Mouse (Mus musculus) midbrain, postnatal 0 days (tissue): ENCODE measurements at regions not wholly inside any gene's neighbourhood (a gene's known extent, or its start where the extent isn't known, plus 50 kb on each side); places are given as distances from the start of the nearest gene placed in this dataset.

Experiments
- ATAC-seq: fragments of 200-750 bp; cut with Nextera tagmentation; 2 replicates; pipeline ENCODE4 v1.8.0; 2017; ENCODE audit warnings: moderate number of reproducible peaks, mild to moderate bottlenecking, moderate TSS enrichment, moderate library complexity; ENCODE audit not compliant: low FRiP score
- DNase-seq: peaks from one replicate; pipeline ENCODE4 v3.0.0-alpha.2; 2015; ENCODE audit warnings: low spot score
- H3K27ac ChIP-seq: fragments of 300-500 bp; sonication (generic); 2 replicates; pipeline ENCODE4 v1.5.1; 2014; ENCODE audit warnings: low read depth, mild to moderate bottlenecking, low read length, mixed read lengths
- H3K27me3 ChIP-seq: fragments of 300-500 bp; sonication (generic); 2 replicates; pipeline ENCODE4 v1.6.1; 2014; ENCODE audit warnings: low read length, control low read depth, mixed read lengths; ENCODE audit not compliant: insufficient read depth
- H3K36me3 ChIP-seq: fragments of 300-500 bp; sonication (generic); 2 replicates; pipeline ENCODE4 v1.6.1; 2014; ENCODE audit warnings: low read length, control low read depth, mixed read lengths; ENCODE audit not compliant: insufficient read depth
- H3K4me1 ChIP-seq: fragments of 300-500 bp; sonication (generic); 2 replicates; pipeline ENCODE4 v1.6.1; 2014; ENCODE audit warnings: mild to moderate bottlenecking, control low read depth, antibody characterized with exemption, low read length, mixed read lengths; ENCODE audit not compliant: insufficient read depth
- H3K4me2 ChIP-seq: fragments of 300-500 bp; sonication (generic); 2 replicates; pipeline ENCODE4 v1.6.1; 2014; ENCODE audit warnings: low read depth, mild to moderate bottlenecking, low read length, mixed read lengths; ENCODE audit not compliant: poor library complexity, severe bottlenecking
- H3K4me3 ChIP-seq: fragments of 300-500 bp; sonication (generic); 2 replicates; pipeline ENCODE4 v1.5.1; 2014; ENCODE audit warnings: low read depth, mild to moderate bottlenecking, low read length, moderate library complexity
- H3K9ac ChIP-seq: fragments of 300-500 bp; sonication (generic); replicated peaks from 2 replicates; pipeline ENCODE4 v1.6.1; 2014; ENCODE audit warnings: mild to moderate bottlenecking, low read length, moderate library complexity, mixed read lengths; ENCODE audit not compliant: poor library complexity, severe bottlenecking
- H3K9me3 ChIP-seq: fragments of 300-500 bp; sonication (generic); 2 replicates; pipeline ENCODE4 v1.6.1; 2016; ENCODE audit warnings: low read length, control low read depth
- CTCF ChIP-seq: IDR thresholded peaks from 2 replicates; pipeline ENCODE4 v1.5.1; 2016; ENCODE audit warnings: antibody characterized with exemption, mild to moderate bottlenecking
- WGBS: fragments of 180-500 bp; shearing (Covaris S2); extraction: QIAGEN DNeasy Blood & Tissue Kit; methylation state at CpG from one replicate; pipeline ENCODE4 v1.1.7; 2014; 5-methylcytosine and 5-hydroxymethylcytosine counted together

DNA sequence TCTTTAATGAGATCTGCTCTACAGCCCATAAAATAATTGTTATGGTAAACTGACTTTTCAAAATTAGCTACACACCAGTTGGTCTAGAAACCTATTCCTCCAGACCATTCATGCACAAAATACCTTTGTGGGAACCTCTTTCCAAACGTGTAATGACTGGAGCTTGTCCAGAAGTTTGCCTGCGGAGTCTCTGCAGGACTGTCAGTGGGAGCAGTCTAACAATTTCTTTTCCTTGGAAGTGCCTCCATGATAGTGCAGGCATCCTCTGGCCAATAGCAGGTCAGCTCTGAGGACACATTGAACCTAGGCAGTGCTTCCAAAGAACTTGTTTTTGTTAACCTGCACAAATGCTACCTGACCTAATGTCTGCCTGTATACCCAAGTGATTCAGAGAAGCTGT is 932.3 kb downstream of the Pcdh9 start:
- Histone ChIP-seq H3K9me3 (no peaks in the 10 kb centered on the region), H3K27ac (no peak overlapping the region), H3K27me3 (no peaks in the 10 kb centered on the region), H3K4me2 (no peak overlapping the region), H3K9ac (no peak overlapping the region), H3K4me1 (no peaks in the 10 kb centered on the region), H3K4me3 (no peak overlapping the region), H3K36me3 (no peaks in the 10 kb centered on the region)
- WGBS, result 18% methylated on average over 2 of the region's 2 CpGs
- DNase-seq, result peak; percentile 46
- no peak for ATAC-seq
- no peak for TF ChIP-seq CTCF

DNA sequence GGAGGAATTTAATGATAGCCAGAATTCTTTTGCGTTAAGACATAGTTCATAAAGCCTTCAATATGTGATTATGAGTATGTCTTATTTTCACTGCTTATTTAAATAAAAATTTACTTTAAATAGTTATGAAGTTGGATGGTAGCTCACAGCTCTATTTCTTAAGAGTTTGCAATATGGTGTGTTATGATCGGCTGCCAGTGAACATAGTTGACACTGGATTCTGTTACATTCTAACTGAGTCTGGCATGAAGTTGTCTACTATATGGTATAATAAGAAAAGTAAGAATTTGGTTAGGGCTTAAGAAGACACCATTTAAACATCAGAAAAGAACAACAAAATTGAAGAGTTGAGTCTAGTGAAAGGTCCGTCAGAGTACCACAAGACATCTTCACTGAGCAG is 935.0 kb downstream of the Pcdh9 start:
- DNase-seq, result no peak
- no peak overlapping the region for H3K9ac ChIP-seq
- H3K4me1 ChIP-seq, result no peaks in the 10 kb centered on the region
- no peaks in the 10 kb centered on the region for H3K9me3 ChIP-seq
- no peaks in the 10 kb centered on the region for H3K27me3 ChIP-seq
- no peak for ATAC-seq
- H3K4me2 ChIP-seq, result no peak overlapping the region
- H3K4me3 ChIP-seq, result no peak overlapping the region
- no peak overlapping the region for H3K27ac ChIP-seq
- no peaks in the 10 kb centered on the region for H3K36me3 ChIP-seq
- 96% methylated on average over 3 of the region's 3 CpGs for WGBS
- no peak for TF ChIP-seq CTCF

DNA sequence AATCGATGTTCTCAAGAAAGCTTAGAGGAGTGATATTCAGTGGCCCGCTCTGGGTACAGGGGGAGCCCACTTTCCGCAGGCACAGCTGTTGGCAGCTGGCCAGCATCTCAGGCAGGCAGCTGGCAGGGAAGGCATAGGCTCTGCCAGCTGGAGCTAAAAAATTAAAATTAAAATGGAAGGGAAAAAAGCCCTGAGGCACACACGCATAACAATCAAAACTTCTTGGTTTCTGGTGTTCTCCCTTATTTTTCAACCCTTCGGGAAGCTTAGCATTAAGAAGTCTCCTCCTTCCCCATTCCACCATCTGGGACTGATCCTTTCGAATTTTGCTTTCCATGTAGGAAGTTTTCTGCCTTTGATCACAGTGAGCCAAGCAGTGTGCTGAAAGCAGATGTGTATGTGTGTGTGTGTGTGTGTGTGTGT is 982.8 kb downstream of the Pcdh9 start:
- Histone ChIP-seq H3K4me3 (no peak overlapping the region), H3K4me1 (no peaks in the 10 kb centered on the region), H3K4me2 (no peak overlapping the region), H3K27me3 (no peaks in the 10 kb centered on the region), H3K9ac (no peak overlapping the region), H3K9me3 (no peaks in the 10 kb centered on the region), H3K27ac (no peak overlapping the region), H3K36me3 (no peaks in the 10 kb centered on the region)
- WGBS, result 28% methylated on average over 6 of the region's 6 CpGs
- DNase-seq (peak; percentile 67), ATAC-seq (peak; percentile 54; the same call in 1 of the 2 replicates)
- TF ChIP-seq CTCF, result no peak

DNA sequence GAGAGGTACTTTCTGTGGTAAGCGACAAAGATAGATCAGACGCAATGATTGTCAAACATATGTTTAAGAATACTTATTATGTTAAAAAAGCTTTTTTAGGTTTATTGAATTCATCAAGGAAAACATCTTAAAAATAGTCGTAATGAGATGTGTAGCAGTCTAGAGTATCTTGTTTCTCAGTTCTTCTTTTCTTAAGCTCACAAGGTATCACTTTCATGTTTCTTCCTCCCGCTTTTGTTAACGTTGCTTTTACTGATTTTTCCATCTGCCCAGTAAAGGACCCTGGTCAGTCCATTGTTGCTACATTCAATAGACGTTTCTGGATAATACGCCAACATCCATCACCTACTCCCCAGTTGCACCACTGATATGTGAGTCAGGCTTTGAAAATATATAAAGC is 1015.9 kb downstream of the Pcdh9 start:
- WGBS, result 82% methylated on average over 7 of the region's 7 CpGs
- TF ChIP-seq CTCF, result no peak

DNA sequence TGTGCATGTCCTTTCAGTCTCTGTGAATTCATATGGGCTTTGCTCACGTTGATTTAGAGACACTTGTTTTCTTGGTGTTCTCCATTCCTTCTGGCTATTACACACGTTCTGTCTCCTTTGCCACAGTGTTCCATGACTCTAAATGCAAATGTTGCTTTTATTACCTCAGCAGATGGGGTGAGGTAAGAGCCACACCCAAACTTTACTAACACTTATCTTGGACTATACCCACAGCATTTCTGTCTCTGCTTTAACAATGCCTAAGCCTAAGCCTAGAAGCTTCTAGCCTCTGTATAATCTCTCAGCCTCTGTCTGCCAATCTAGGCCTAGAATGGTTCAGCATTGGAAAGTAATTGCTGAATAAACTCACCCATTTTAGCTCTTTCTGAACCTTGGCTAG is 1024.0 kb downstream of the Pcdh9 start:
- no peak for TF ChIP-seq CTCF
- Histone ChIP-seq H3K9me3 (no peaks in the 10 kb centered on the region), H3K36me3 (no peaks in the 10 kb centered on the region), H3K4me2 (no peak overlapping the region), H3K4me3 (no peak overlapping the region), H3K27me3 (no peaks in the 10 kb centered on the region), H3K27ac (no peak overlapping the region), H3K4me1 (no peaks in the 10 kb centered on the region), H3K9ac (no peak overlapping the region)
- 66% methylated on average over 2 of the region's 2 CpGs for WGBS
- DNase-seq (no peak), ATAC-seq (no peak)

More for the DNA sequence above, 1015.9 kb downstream of the Pcdh9 start:
- Histone ChIP-seq H3K4me2 (no peak overlapping the region), H3K4me1 (no peaks in the 10 kb centered on the region), H3K27me3 (no peaks in the 10 kb centered on the region), H3K9ac (no peak overlapping the region), H3K4me3 (no peak overlapping the region), H3K36me3 (no peaks in the 10 kb centered on the region), H3K27ac (no peak overlapping the region), H3K9me3 (no peaks in the 10 kb centered on the region)
- DNase-seq (no peak), ATAC-seq (no peak)

DNA sequence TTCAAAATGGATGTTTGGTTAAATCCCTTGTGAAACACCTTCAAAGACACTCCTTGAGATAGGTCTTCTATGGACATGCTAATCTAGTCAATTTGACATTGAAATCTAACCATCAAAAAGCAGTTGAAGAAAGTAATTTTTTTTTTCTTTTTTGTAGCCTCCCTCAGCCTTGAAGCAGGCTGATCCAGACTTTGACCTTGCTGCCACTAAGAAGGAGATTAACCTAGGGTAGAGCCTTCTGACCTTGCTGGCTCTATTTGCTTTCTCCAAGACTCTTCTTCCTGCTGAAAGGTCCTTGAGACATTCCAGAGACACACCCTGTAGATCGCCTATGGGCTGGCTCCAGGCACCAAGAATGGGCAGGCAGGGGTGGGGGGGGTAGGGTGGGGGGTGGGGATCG is 1027.5 kb downstream of the Pcdh9 start:
- TF ChIP-seq CTCF, result no peak
- WGBS, result 42% methylated on average over 2 of the region's 2 CpGs
- no peaks in the 10 kb centered on the region for H3K4me1 ChIP-seq

More for the DNA sequence above, 1027.5 kb downstream of the Pcdh9 start:
- no peaks in the 10 kb centered on the region for H3K36me3 ChIP-seq
- H3K27ac ChIP-seq, result no peak overlapping the region
- H3K27me3 ChIP-seq, result no peaks in the 10 kb centered on the region
- no peak overlapping the region for H3K4me2 ChIP-seq
- H3K9ac ChIP-seq, result no peak overlapping the region
- H3K4me3 ChIP-seq, result no peak overlapping the region
- DNase-seq, result no peak
- no peaks in the 10 kb centered on the region for H3K9me3 ChIP-seq
- ATAC-seq, result no peak
